Comparison of ENCODE assay signal across 8 mouse cellular contexts in the genomic region with DNA sequence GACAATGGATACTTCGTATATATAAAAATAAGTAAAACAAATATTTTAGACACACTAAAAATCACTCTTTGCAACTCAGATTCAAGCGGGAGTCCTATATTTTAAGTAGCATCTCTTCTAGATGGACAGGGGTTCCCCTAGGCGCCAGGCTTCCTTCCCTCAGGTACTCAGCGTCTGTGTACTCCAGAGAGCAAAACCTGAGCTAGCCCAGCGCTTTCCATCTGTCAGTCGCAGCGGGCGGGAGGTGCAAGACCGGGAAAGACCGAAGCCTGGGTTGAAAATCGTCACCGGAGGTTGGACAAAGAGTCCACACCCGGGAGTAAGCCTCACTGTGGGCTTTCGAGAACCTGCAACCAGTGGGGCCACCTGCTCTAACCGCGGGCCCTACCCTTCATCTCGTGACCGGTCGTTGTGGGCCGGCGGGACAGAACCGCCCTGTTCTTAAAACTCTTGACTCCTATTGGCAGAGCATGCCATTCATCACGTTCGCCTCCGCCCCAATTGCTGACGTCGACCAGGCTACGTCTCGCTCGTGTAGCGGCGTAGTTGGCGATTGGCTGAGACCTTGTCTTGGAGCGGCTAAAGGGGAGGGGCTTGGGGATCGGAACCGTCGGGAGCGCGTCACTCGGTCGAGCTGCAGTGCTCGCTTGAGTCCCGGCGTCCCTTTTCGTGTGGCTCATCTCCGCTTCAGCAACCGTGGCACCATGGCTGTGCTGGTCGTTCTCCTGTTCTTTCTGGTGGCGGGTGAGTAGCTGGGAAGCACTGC. TPM values are rescaled to one million over a fixed set of nuclear protein-coding genes. Genes with fewer than 3 reads are reported as not detected.
DNase-seq lines count a peak whose midpoint lies in the region; ATAC-seq lines count a peak whose summit lies in the region.

A gene (plus strand): TSS at position 610 of the 766 bp plus-strand sequence.

- H3K4me3 ChIP-seq in hindbrain, embryonic 16.5 days (ENCODE audit: low read length) = peak within 1 kb of the TSS; percentile 64
- peak within 1 kb of the TSS; percentile 64 for H3K4me3 ChIP-seq in macrophage (ENCODE audit: inconsistent target)

- peaks cover 42% of the 10 kb centered on the region for H3K79me2 ChIP-seq in macrophage (ENCODE audit: inconsistent target)

- H3K27ac ChIP-seq in hindbrain, embryonic 16.5 days (ENCODE audit: low read depth, low read length) = peak within 1 kb of the TSS; percentile 85
- H3K27ac ChIP-seq in macrophage = peak within 1 kb of the TSS; percentile 70

- DNase-seq in WW6 (ENCODE audit: low read depth, low spot score) = peak; percentile 80
- DNase-seq in cerebellum, postnatal 4 days (ENCODE audit: low spot score in 2 of 2) = peak; percentile 71 to 82
- peak; percentile 93 for DNase-seq in gastrocnemius, adult 18-20 months (ENCODE audit: low spot score)
- DNase-seq in left cerebral cortex, adult 18-20 months (ENCODE audit: low spot score in 2 of 2) = peak; percentile 84 to 91
- DNase-seq in right cerebral cortex, adult 18-20 months = peak; percentile 94
- peak; percentile 55 for DNase-seq in urinary bladder, postnatal 10 days (ENCODE audit: low spot score)

- peak within 1 kb of the TSS; percentile 54 for H3K4me2 ChIP-seq in hindbrain, embryonic 16.5 days (ENCODE audit: low read length)

- peak; percentile 100 for ATAC-seq in hindbrain, embryonic 16.5 days

- H3K27me3 ChIP-seq in hindbrain, embryonic 16.5 days (replicated peaks; ENCODE audit: control insufficient read depth, insufficient read depth, low read length) = no peaks in the 10 kb centered on the region

- peak within 1 kb of the TSS; percentile 80 for H3K9ac ChIP-seq in hindbrain, embryonic 16.5 days (ENCODE audit: low read depth, low read length)

- H3K4me1 ChIP-seq in hindbrain, embryonic 16.5 days (ENCODE audit: control insufficient read depth, insufficient read depth, low read depth, low read length) = peaks cover 5% of the 10 kb centered on the region; the same call in 1 of the 2 replicates

- WGBS in hindbrain, embryonic 16.5 days = 20% methylated on average over 48 of the region's 49 CpGs
- WGBS in macrophage (ENCODE audit: missing documents) = 24% methylated on average over 35 of the region's 49 CpGs

- H3K36me3 ChIP-seq in hindbrain, embryonic 16.5 days (ENCODE audit: control insufficient read depth, insufficient read depth, low read length) = no peaks in the 10 kb centered on the region
- H3K36me3 ChIP-seq in macrophage (ENCODE audit: inconsistent target) = no peaks in the 10 kb centered on the region

- H3K9me3 ChIP-seq in hindbrain, embryonic 16.5 days (ENCODE audit: control insufficient read depth, low read length) = no peaks in the 10 kb centered on the region

RNA-seq across cellular contexts. Expression of the gene that starts here (rescaled TPM):
- 10 to 100 TPM; 12.3 to 17.3 TPM for total RNA-seq in gastrocnemius, adult 18-20 months (2021)
- polyA plus RNA-seq in hindbrain, embryonic 16.5 days (2015; fragmentation: Nextera tagmentation; extraction: Ambion mirVana) = 220 and 254 TPM in 2 replicates
- 100 to 1,000 TPM; 221 to 229 TPM for total RNA-seq in left cerebral cortex, adult 18-20 months (2021)
- total RNA-seq in macrophage (2018; cell fraction: chromatin; rRNA removed) = 100 to 1,000 TPM in 2 of 26 experiments, 10 to 100 TPM in 24; 24.6 to 107 (median 72.1) TPM
- total RNA-seq in macrophage (2018; cell fraction: cytosol; rRNA removed) = 100 to 1,000 TPM; 175 to 327 (median 238) TPM
- total RNA-seq in macrophage (2018; cell fraction: nucleus; rRNA removed) = 100 to 1,000 TPM in 25 of 26 experiments, 10 to 100 TPM in 1; 73.9 to 407 (median 271) TPM
- 226 to 265 TPM (median 260 TPM) in 3 replicates for polyA plus RNA-seq in macrophage (2018)

Comparison
In these comparisons a context has a peak if more than half of its experiments do, and no peak if none do; other contexts are left out.
1. Peak in every context shown above with its lines: DNase-seq, ATAC-seq, H3K4me3 ChIP-seq and H3K27ac ChIP-seq.
2. RNA of the gene that starts here (total RNA-seq): 221 to 229 TPM in left cerebral cortex, adult 18-20 months; 12.3 to 17.3 TPM in gastrocnemius, adult 18-20 months; every median in the first group is over 10 times any median in the second.